Mouse (Mus musculus): ENCODE measurements at regions not wholly inside any gene's neighbourhood (a gene's known extent, or its start where the extent isn't known, plus 50 kb on each side); places are given as distances from the start of the nearest gene placed in this dataset.

DNA sequence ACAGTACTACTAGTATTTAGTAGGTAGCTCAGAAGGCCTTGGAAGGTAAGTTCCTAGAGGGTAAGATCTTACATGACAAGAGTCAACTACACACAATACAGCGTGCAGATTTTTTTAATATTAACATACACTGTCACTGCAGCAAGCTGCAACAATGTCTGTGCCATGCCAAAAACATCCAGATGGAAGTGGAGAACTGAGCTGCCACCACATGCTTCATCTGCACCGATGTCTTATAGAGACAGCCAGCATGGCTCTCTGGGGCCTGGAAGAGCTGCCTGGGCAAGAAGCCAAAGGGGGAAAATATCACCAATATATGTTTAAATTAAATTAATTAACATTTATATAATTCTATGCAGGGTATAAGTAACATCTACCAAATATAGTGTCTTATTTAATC, 795.3 kb downstream of the Cypt12 start:
- Histone ChIP-seq H3K27ac (ENCODE audit: low read length) (no peak overlapping the region), H3K9me3 (ENCODE audit: control insufficient read depth, low read length) (no peaks in the 10 kb centered on the region), H3K4me3 (replicated peaks; ENCODE audit: low read length) (no peak overlapping the region), H3K9ac (replicated peaks; ENCODE audit: low read depth, low read length) (no peak overlapping the region), H3K27me3 (replicated peaks; ENCODE audit: control insufficient read depth, insufficient read depth, low read length) (no peaks in the 10 kb centered on the region), H3K4me1 (replicated peaks; ENCODE audit: control insufficient read depth, insufficient read depth, low read length) (no peaks in the 10 kb centered on the region), H3K36me3 (ENCODE audit: control insufficient read depth, insufficient read depth) (no peaks in the 10 kb centered on the region), H3K4me2 (ENCODE audit: low read length) (no peak overlapping the region)
- ATAC-seq: 0 out of 2 replicates have a peak, but pooled peaks have one; percentile 40
- 43% methylated on average over 2 of the region's 2 CpGs for WGBS

GRCm38 (mm10) chr3:18744216-18744615, 796.0 kb downstream of the Cypt12 start:
- H3K4me1 ChIP-seq (replicated peaks; ENCODE audit: control insufficient read depth, insufficient read depth, low read length): no peaks in the 10 kb centered on the region
- H3K9me3 ChIP-seq (ENCODE audit: control insufficient read depth, low read length): no peaks in the 10 kb centered on the region
- no peak overlapping the region for H3K9ac ChIP-seq (replicated peaks; ENCODE audit: low read depth, low read length)
- WGBS: 64% methylated on average over 3 of the region's 3 CpGs
- H3K4me2 ChIP-seq (ENCODE audit: low read length): no peak overlapping the region
- H3K4me3 ChIP-seq (replicated peaks; ENCODE audit: low read length): no peak overlapping the region
- ATAC-seq: no peak
- H3K36me3 ChIP-seq (ENCODE audit: control insufficient read depth, insufficient read depth): no peaks in the 10 kb centered on the region
- H3K27me3 ChIP-seq (replicated peaks; ENCODE audit: control insufficient read depth, insufficient read depth, low read length): no peaks in the 10 kb centered on the region
- H3K27ac ChIP-seq (ENCODE audit: low read length): no peak overlapping the region

- no peaks in the 10 kb centered on the region for H3K4me1 ChIP-seq (replicated peaks; ENCODE audit: control insufficient read depth, insufficient read depth, low read length)
- H3K9me3 ChIP-seq (ENCODE audit: control insufficient read depth, low read length): no peaks in the 10 kb centered on the region
- no peaks in the 10 kb centered on the region for H3K27me3 ChIP-seq (replicated peaks; ENCODE audit: control insufficient read depth, insufficient read depth, low read length)
- no peak overlapping the region for H3K27ac ChIP-seq (ENCODE audit: low read length)
- H3K4me2 ChIP-seq (ENCODE audit: low read length): no peak overlapping the region
- ATAC-seq: no peak
- H3K4me3 ChIP-seq (replicated peaks; ENCODE audit: low read length): no peak overlapping the region
- no peak overlapping the region for H3K9ac ChIP-seq (replicated peaks; ENCODE audit: low read depth, low read length)
- no peaks in the 10 kb centered on the region for H3K36me3 ChIP-seq (ENCODE audit: control insufficient read depth, insufficient read depth)
Observed at GRCm38 (mm10) chr3:18746206-18746605, 798.0 kb downstream of the Cypt12 start.

DNA sequence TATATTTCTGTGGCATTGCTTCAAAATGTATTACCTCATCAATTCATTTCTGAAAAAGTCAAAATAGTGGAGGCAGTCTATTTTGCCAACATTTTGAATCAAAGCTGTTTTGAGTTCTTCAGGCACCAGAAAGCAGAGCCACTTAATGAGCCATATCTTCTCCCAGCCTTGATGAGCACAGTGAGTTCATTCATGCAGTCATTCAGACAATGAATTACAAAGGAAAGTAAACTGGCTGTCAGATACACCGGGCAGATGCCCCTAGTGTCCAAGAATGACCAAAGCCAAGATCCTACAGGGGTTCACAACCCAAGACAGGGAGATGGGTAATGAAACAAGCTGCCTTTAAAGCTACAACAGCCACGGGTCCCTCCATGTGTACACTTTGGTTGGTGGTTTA, 798.7 kb downstream of the Cypt12 start:
- Histone ChIP-seq H3K4me1 (replicated peaks; ENCODE audit: control insufficient read depth, insufficient read depth, low read length) (no peaks in the 10 kb centered on the region), H3K36me3 (ENCODE audit: control insufficient read depth, insufficient read depth) (no peaks in the 10 kb centered on the region), H3K4me3 (replicated peaks; ENCODE audit: low read length) (no peak overlapping the region), H3K27ac (ENCODE audit: low read length) (no peak overlapping the region), H3K4me2 (ENCODE audit: low read length) (no peak overlapping the region), H3K9ac (replicated peaks; ENCODE audit: low read depth, low read length) (no peak overlapping the region), H3K9me3 (ENCODE audit: control insufficient read depth, low read length) (no peaks in the 10 kb centered on the region), H3K27me3 (replicated peaks; ENCODE audit: control insufficient read depth, insufficient read depth, low read length) (no peaks in the 10 kb centered on the region)
- no peak for ATAC-seq
- WGBS: 69% methylated on average over 2 of the region's 2 CpGs

GRCm38 (mm10) chr3:18751660-18752259, 803.5 kb downstream of the Cypt12 start:
- Histone ChIP-seq H3K4me1 (replicated peaks; ENCODE audit: control insufficient read depth, insufficient read depth, low read length) (no peaks in the 10 kb centered on the region), H3K4me3 (replicated peaks; ENCODE audit: low read length) (no peak overlapping the region), H3K4me2 (ENCODE audit: low read length) (no peak overlapping the region), H3K27ac (ENCODE audit: low read length) (no peak overlapping the region), H3K9me3 (ENCODE audit: control insufficient read depth, low read length) (no peaks in the 10 kb centered on the region), H3K9ac (replicated peaks; ENCODE audit: low read depth, low read length) (no peak overlapping the region), H3K36me3 (ENCODE audit: control insufficient read depth, insufficient read depth) (no peaks in the 10 kb centered on the region), H3K27me3 (replicated peaks; ENCODE audit: control insufficient read depth, insufficient read depth, low read length) (no peaks in the 10 kb centered on the region)
- 58% methylated on average over 6 of the region's 6 CpGs for WGBS
- ATAC-seq: no peak

GRCm38 (mm10) chr3:18764301-18765078, 816.3 kb downstream of the Cypt12 start:
- peak; percentile 87 for ATAC-seq
- H3K4me1 ChIP-seq (replicated peaks; ENCODE audit: control insufficient read depth, insufficient read depth, low read length): peaks cover 7% of the 10 kb centered on the region
- no peaks in the 10 kb centered on the region for H3K36me3 ChIP-seq (ENCODE audit: control insufficient read depth, insufficient read depth)
- 77% methylated on average over 3 of the region's 3 CpGs for WGBS
- H3K4me2 ChIP-seq (ENCODE audit: low read length): no peak overlapping the region
- no peak overlapping the region for H3K9ac ChIP-seq (replicated peaks; ENCODE audit: low read depth, low read length)
- no peak overlapping the region for H3K4me3 ChIP-seq (replicated peaks; ENCODE audit: low read length)
- no peaks in the 10 kb centered on the region for H3K27me3 ChIP-seq (replicated peaks; ENCODE audit: control insufficient read depth, insufficient read depth, low read length)
- H3K27ac ChIP-seq (ENCODE audit: low read length): no peak overlapping the region
- H3K9me3 ChIP-seq (ENCODE audit: control insufficient read depth, low read length): no peaks in the 10 kb centered on the region

- no peaks in the 10 kb centered on the region for H3K9me3 ChIP-seq (ENCODE audit: control insufficient read depth, low read length)
- no peaks in the 10 kb centered on the region for H3K27me3 ChIP-seq (replicated peaks; ENCODE audit: control insufficient read depth, insufficient read depth, low read length)
- no peak overlapping the region for H3K27ac ChIP-seq (ENCODE audit: low read length)
- H3K36me3 ChIP-seq (ENCODE audit: control insufficient read depth, insufficient read depth): no peaks in the 10 kb centered on the region
- H3K9ac ChIP-seq (replicated peaks; ENCODE audit: low read depth, low read length): no peak overlapping the region
- H3K4me3 ChIP-seq (replicated peaks; ENCODE audit: low read length): no peak overlapping the region
- no peaks in the 10 kb centered on the region for H3K4me1 ChIP-seq (replicated peaks; ENCODE audit: control insufficient read depth, insufficient read depth, low read length)
- 71% methylated on average over 1 of the region's 1 CpGs for WGBS
- no peak for ATAC-seq
- no peak overlapping the region for H3K4me2 ChIP-seq (ENCODE audit: low read length)
Observed at GRCm38 (mm10) chr3:18778481-18778880, 830.3 kb downstream of the Cypt12 start.

DNA sequence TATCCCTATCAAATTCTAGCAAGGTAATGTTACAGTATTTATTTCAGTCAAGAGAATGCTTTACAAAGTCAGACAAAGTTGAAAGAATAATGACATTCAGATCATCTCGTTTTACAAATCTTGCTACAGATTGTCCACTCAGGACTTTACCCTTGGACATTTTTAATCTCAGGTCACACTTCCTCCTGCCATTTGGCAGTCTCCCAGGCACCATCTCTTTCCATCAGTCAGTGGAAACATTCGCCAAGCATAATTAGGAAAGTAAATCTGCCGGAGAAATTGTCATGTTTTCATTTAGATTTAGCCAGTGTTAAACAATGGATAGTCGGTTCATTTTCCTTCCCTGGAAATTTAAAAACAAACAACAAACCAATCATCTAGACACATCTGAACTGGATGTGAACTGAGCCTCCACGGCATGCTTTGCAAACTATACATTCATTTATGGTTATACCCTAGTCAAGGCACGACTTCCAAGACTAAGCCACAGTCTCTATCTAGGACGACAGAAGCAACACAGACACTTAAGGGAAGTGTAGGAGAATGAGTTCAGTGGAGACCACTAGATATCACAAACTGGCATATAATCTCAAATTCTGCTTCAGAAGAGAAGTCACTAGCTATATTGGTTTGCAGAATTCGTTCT, 839.4 kb downstream of the Cypt12 start:
- no peaks in the 10 kb centered on the region for H3K27me3 ChIP-seq (replicated peaks; ENCODE audit: control insufficient read depth, insufficient read depth, low read length)
- H3K27ac ChIP-seq (ENCODE audit: low read length): no peak overlapping the region
- ATAC-seq: no peak
- H3K9ac ChIP-seq (replicated peaks; ENCODE audit: low read depth, low read length): no peak overlapping the region
- H3K4me2 ChIP-seq (ENCODE audit: low read length): no peak overlapping the region
- WGBS: 65% methylated on average over 8 of the region's 8 CpGs
- no peaks in the 10 kb centered on the region for H3K36me3 ChIP-seq (ENCODE audit: control insufficient read depth, insufficient read depth)
- H3K4me3 ChIP-seq (replicated peaks; ENCODE audit: low read length): no peak overlapping the region
- H3K4me1 ChIP-seq (replicated peaks; ENCODE audit: control insufficient read depth, insufficient read depth, low read length): no peaks in the 10 kb centered on the region
- no peaks in the 10 kb centered on the region for H3K9me3 ChIP-seq (ENCODE audit: control insufficient read depth, low read length)

DNA sequence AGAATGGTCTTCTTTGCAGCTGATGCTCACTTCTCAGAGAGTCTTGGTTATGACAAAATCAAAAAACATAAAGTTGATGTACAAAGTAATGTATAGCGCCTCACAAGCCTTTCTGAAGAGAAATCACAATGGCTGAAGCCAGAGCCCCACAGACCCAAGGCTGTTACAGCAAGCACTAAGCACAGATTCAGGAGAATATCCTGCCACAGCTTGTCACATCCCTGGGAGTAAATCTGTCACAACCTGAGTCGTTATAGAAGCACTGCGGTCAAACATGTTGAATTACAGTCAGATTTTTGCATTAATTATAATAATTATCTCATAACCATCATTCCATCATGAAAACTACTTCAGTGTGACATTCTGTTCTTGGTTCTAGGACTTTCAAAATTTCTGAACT, 825.7 kb downstream of the 1700064H15Rik start:
- WGBS: 50% methylated on average over 3 of the region's 3 CpGs
- no peak for ATAC-seq

More for the DNA sequence above, 825.7 kb downstream of the 1700064H15Rik start:
- no peak overlapping the region for H3K9ac ChIP-seq (replicated peaks; ENCODE audit: low read depth, low read length)
- no peak overlapping the region for H3K4me2 ChIP-seq (ENCODE audit: low read length)
- H3K27me3 ChIP-seq (replicated peaks; ENCODE audit: control insufficient read depth, insufficient read depth, low read length): no peaks in the 10 kb centered on the region
- no peak overlapping the region; the same call in 1 of the 2 replicates for H3K27ac ChIP-seq (ENCODE audit: low read length)
- H3K36me3 ChIP-seq (ENCODE audit: control insufficient read depth, insufficient read depth): no peaks in the 10 kb centered on the region
- H3K9me3 ChIP-seq (ENCODE audit: control insufficient read depth, low read length): no peaks in the 10 kb centered on the region
- no peak overlapping the region for H3K4me3 ChIP-seq (replicated peaks; ENCODE audit: low read length)
- H3K4me1 ChIP-seq (replicated peaks; ENCODE audit: control insufficient read depth, insufficient read depth, low read length): 0 out of 2 replicates have a peak, but pooled peaks cover 4% of the 10 kb centered on the region

Data from forebrain, embryonic 16.5 days (tissue).